Mouse (Mus musculus) regulatory T cell (primary cell): ENCODE measurements around the gene Gfod1.

ENCODE experiments used
- in situ Hi-C: fragments of 300-600 bp; cut with MboI, MseI; formaldehyde crosslinking; loops from one replicate; pipeline ENCODE4 v1.15.1; 2025; ENCODE audit warnings: high pct_unique_total_duplicates

The Gfod1 gene

GRCm38 (mm10) chr13:43234869-43235585 lies 68.9 kb downstream of the Gfod1 start:
- in situ Hi-C loops, result loop anchor here (10.0 kb wide), 1 partner anchor 60 kb away; no protein-coding TSS in a partner anchor

- in situ Hi-C loops, result loop anchor here (10.0 kb wide), 1 partner anchor 61 kb away; no protein-coding TSS in a partner anchor
Observed at GRCm38 (mm10) chr13:43233331-43233730, 70.6 kb downstream of the Gfod1 start.

- in situ Hi-C loops, result loop anchor here (10.0 kb wide), 1 partner anchor 63 kb away; no protein-coding TSS in a partner anchor
Observed at GRCm38 (mm10) chr13:43231965-43232860, 71.8 kb downstream of the Gfod1 start.

GRCm38 (mm10) chr13:43230842-43231241 lies 73.1 kb downstream of the Gfod1 start:
- in situ Hi-C loops, result loop anchor here (10.0 kb wide), 1 partner anchor 64 kb away; no protein-coding TSS in a partner anchor

GRCm38 (mm10) chr13:43230238-43230637 lies 73.7 kb downstream of the Gfod1 start:
- in situ Hi-C loops, result loop anchor here (10.0 kb wide), 1 partner anchor 65 kb away; no protein-coding TSS in a partner anchor

GRCm38 (mm10) chr13:43229767-43230166 lies 74.2 kb downstream of the Gfod1 start:
- in situ Hi-C loops, result loop anchor here (10.0 kb wide), 1 partner anchor 65 kb away; no protein-coding TSS in a partner anchor

GRCm38 (mm10) chr13:43228141-43228540 lies 75.8 kb downstream of the Gfod1 start:
- in situ Hi-C loops, result no loop called here

GRCm38 (mm10) chr13:43226041-43226440 lies 77.9 kb downstream of the Gfod1 start:
- in situ Hi-C loops, result no loop called here

- in situ Hi-C loops, result no loop called here
Observed at GRCm38 (mm10) chr13:43225161-43225560, 78.8 kb downstream of the Gfod1 start.

GRCm38 (mm10) chr13:43222084-43222483 lies 81.9 kb downstream of the Gfod1 start:
- in situ Hi-C loops, result loop anchor here (25.0 kb wide), 1 partner anchor 1290 kb away; no protein-coding TSS in a partner anchor

- in situ Hi-C loops, result loop anchor here (25.0 kb wide), 1 partner anchor 1291 kb away; no protein-coding TSS in a partner anchor
Observed at GRCm38 (mm10) chr13:43221290-43221689, 82.7 kb downstream of the Gfod1 start.

- in situ Hi-C loops, result loop anchor here (25.0 kb wide), 1 partner anchor 1292 kb away; no protein-coding TSS in a partner anchor
Observed at GRCm38 (mm10) chr13:43220635-43221034, 83.3 kb downstream of the Gfod1 start.

- in situ Hi-C loops, result loop anchor here (5.0 to 25.0 kb wide), 2 partner anchors 34 to 1294 kb away; no protein-coding TSS in a partner anchor
Observed at GRCm38 (mm10) chr13:43218764-43219163, 85.2 kb downstream of the Gfod1 start.

- in situ Hi-C loops, result loop anchor here (5.0 to 25.0 kb wide), 2 partner anchors 34 to 1294 kb away; no protein-coding TSS in a partner anchor
Observed at GRCm38 (mm10) chr13:43218284-43218683, 85.7 kb downstream of the Gfod1 start.

GRCm38 (mm10) chr13:43217686-43218085 lies 86.3 kb downstream of the Gfod1 start:
- in situ Hi-C loops, result loop anchor here (5.0 to 25.0 kb wide), 2 partner anchors 35 to 1295 kb away; no protein-coding TSS in a partner anchor

- in situ Hi-C loops, result loop anchor here (5.0 to 25.0 kb wide), 2 partner anchors 35 to 1295 kb away; no protein-coding TSS in a partner anchor
Observed at GRCm38 (mm10) chr13:43217059-43217458, 86.9 kb downstream of the Gfod1 start.

GRCm38 (mm10) chr13:43215994-43216706 lies 87.8 kb downstream of the Gfod1 start:
- in situ Hi-C loops, result loop anchor here (5.0 to 25.0 kb wide), 2 partner anchors 36 to 1296 kb away; no protein-coding TSS in a partner anchor

- in situ Hi-C loops, result loop anchor here (5.0 to 25.0 kb wide), 2 partner anchors 37 to 1297 kb away; no protein-coding TSS in a partner anchor
Observed at GRCm38 (mm10) chr13:43215144-43215993, 88.6 kb downstream of the Gfod1 start.

GRCm38 (mm10) chr13:43212338-43212737 lies 91.6 kb downstream of the Gfod1 start:
- in situ Hi-C loops, result loop anchor here (25.0 kb wide), 1 partner anchor 1300 kb away; no protein-coding TSS in a partner anchor

GRCm38 (mm10) chr13:43210956-43211355 lies 93.0 kb downstream of the Gfod1 start:
- in situ Hi-C loops, result loop anchor here (25.0 kb wide), 1 partner anchor 1301 kb away; no protein-coding TSS in a partner anchor
